Mouse (Mus musculus) heart, postnatal 0 days (tissue): ENCODE results near the gene Olfr149. TPM values are rescaled to one million over a fixed set of nuclear protein-coding genes. Genes with fewer than 3 reads are reported as not detected.
"Not testable (repeated sequence)": the region's sequence is repeated elsewhere in the genome, so short reads cannot be mapped to it uniquely, and the experiment has no call there.

Source experiments
- ATAC-seq: fragments of 200-750 bp; cut with Nextera tagmentation; 2 replicates; pipeline ENCODE4 v1.8.0; 2017; ENCODE audit warnings: low read depth, moderate number of reproducible peaks, moderate library complexity; ENCODE audit not compliant: insufficient read depth
- DNase-seq: peaks from one replicate; pipeline ENCODE4 v3.0.0-alpha.2; 2016; ENCODE audit warnings: low spot score
- H3K27ac ChIP-seq: fragments of 300-500 bp; sonication (generic); 2 replicates; pipeline ENCODE4 v1.5.1; 2014; ENCODE audit warnings: low read depth, mild to moderate bottlenecking
- H3K27me3 ChIP-seq: fragments of 300-500 bp; sonication (generic); 2 replicates; pipeline ENCODE4 v1.6.1; 2014; ENCODE audit warnings: low read length, mixed read lengths; ENCODE audit not compliant: control insufficient read depth, insufficient read depth
- H3K36me3 ChIP-seq: fragments of 300-500 bp; sonication (generic); replicated peaks from 2 replicates; pipeline ENCODE4 v1.6.1; 2014; ENCODE audit warnings: low read length, mixed read lengths; ENCODE audit not compliant: control insufficient read depth, insufficient read depth
- H3K4me1 ChIP-seq: fragments of 300-500 bp; sonication (generic); 2 replicates; pipeline ENCODE4 v1.6.1; 2014; ENCODE audit warnings: antibody characterized with exemption; ENCODE audit not compliant: control insufficient read depth, insufficient read depth
- H3K4me2 ChIP-seq: fragments of 300-500 bp; sonication (generic); 2 replicates; pipeline ENCODE4 v1.6.1; 2014; ENCODE audit warnings: low read depth, mild to moderate bottlenecking, low read length, moderate library complexity
- H3K4me3 ChIP-seq: fragments of 300-500 bp; sonication (generic); 2 replicates; pipeline ENCODE4 v1.5.1; 2014; ENCODE audit warnings: low read depth, low read length
- H3K9ac ChIP-seq: fragments of 300-500 bp; sonication (generic); replicated peaks from 2 replicates; pipeline ENCODE4 v1.6.1; 2014; ENCODE audit warnings: low read depth, low read length, mixed read lengths
- H3K9me3 ChIP-seq: fragments of 300-500 bp; sonication (generic); replicated peaks from 2 replicates; pipeline ENCODE4 v1.6.1; 2016; ENCODE audit warnings: low read length; ENCODE audit not compliant: control insufficient read depth
- CTCF ChIP-seq: IDR thresholded peaks from 2 replicates; pipeline ENCODE4 v1.5.1; 2016; ENCODE audit warnings: antibody characterized with exemption, control low read depth, low read depth
- EP300 ChIP-seq: IDR thresholded peaks from 2 replicates; pipeline ENCODE4 v1.6.1; 2016; ENCODE audit warnings: antibody characterized with exemption, low read depth
- WGBS: fragments of 180-500 bp; shearing (Covaris S2); extraction: QIAGEN DNeasy Blood & Tissue Kit; methylation state at CpG from one replicate; pipeline ENCODE4 v1.1.7; 2014; 5-methylcytosine and 5-hydroxymethylcytosine counted together
- polyA plus RNA-seq: library from polyadenylated mRNA; unstranded; fragments of >200 nt; fragmentation: Nextera tagmentation; extraction: Ambion mirVana; gene quantifications from 2 replicates; pipeline ENCODE4 v1.2.1, GENCODE M21; 2015
- total RNA-seq: library from RNA; depleted of rRNA; stranded (reverse); fragments of >200 nt; gene quantifications from 2 replicates; pipeline ENCODE4 v1.2.3, GENCODE M21; 2014; ENCODE audit warnings: low replicate concordance

Gene Olfr149
- total and polyA plus RNA-seq, 2 experiments from 2014 or later, result not detected

DNA sequence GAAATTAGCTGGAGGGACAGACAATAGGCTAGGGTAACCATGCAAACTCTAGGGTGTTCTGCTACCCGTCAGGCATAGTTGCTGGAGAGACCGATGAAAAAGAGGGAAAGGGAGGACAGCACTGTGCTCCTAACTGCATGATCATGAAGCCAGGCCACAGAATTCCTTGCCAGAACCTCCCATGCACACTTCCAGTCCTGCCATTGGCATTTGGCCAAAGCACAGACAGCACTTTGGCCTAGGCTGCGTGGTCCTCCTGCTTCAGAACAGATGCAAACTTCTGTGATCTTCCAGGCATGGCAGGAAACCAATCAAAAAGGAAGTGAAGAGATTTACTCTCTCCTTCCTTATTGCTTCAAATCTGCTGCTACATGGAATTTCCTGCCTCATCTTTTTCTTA is 2.0 kb upstream of the Olfr149 start:
- DNase-seq, result no peak
- H3K4me3 ChIP-seq, result no peak overlapping the region
- no peak overlapping the region for H3K9ac ChIP-seq
- no peaks in the 10 kb centered on the region for H3K9me3 ChIP-seq
- TF ChIP-seq CTCF (no peak), EP300 (no peak)
- no peaks in the 10 kb centered on the region for H3K36me3 ChIP-seq
- no peaks in the 10 kb centered on the region for H3K4me1 ChIP-seq
- WGBS, result 37% methylated on average over 3 of the region's 3 CpGs
- H3K4me2 ChIP-seq, result no peak overlapping the region
- no peak overlapping the region for H3K27ac ChIP-seq
- no peak for ATAC-seq
- H3K27me3 ChIP-seq, result no peaks in the 10 kb centered on the region

DNA sequence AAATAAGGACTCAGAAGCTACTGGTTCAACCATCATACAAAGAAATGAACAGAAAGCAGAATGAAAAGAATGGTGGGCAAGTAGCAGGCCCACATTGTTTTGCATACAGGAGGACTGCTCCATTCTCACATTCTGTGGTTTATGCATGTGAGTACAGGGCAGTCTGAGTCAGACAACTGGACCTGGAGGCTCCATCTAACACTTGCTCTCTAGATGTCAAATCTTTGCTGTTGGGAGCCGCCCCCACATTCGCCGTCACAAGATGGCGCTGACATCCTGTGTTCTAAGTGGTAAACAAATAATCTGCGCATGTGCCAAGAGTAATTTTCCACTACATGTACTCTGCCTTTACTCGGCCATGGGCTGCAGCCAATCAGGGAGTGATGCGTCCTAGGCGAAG is 5.8 kb downstream of the Olfr149 start:
- not testable (repeated sequence) for ATAC-seq, H3K9me3 ChIP-seq, H3K9ac ChIP-seq, H3K4me1 ChIP-seq, H3K27me3 ChIP-seq, H3K27ac ChIP-seq, H3K36me3 ChIP-seq, H3K4me2 ChIP-seq, DNase-seq, H3K4me3 ChIP-seq
- WGBS, result 81% methylated on average over 6 of the region's 8 CpGs

DNA sequence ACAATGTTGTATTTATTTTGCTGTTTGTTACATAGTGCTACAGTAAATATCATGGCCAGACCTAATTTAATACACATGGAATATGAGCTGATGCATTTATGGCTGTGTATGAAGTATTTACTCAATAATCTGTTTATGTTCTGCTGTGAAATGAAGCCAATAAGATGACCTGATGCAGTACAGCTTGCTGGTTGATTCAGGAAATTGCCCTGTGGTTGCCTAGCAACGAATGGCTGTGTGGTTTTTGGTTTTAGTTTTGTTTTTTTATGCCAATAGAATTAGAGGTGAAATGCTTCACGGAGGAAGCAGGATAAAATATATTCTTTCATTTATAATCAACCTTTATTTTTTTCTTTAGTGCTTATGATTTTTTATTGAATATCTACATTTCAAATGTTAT is 27.6 kb downstream of the Olfr149 start:
- no peaks in the 10 kb centered on the region for H3K36me3 ChIP-seq
- no peak overlapping the region for H3K27ac ChIP-seq
- ATAC-seq (no peak), DNase-seq (no peak)
- no peaks in the 10 kb centered on the region for H3K4me1 ChIP-seq
- 48% methylated on average over 2 of the region's 2 CpGs for WGBS
- no peaks in the 10 kb centered on the region for H3K9me3 ChIP-seq
- no peak overlapping the region for H3K9ac ChIP-seq
- H3K27me3 ChIP-seq, result no peaks in the 10 kb centered on the region
- no peak overlapping the region for H3K4me3 ChIP-seq
- no peak overlapping the region for H3K4me2 ChIP-seq
- TF ChIP-seq EP300 (no peak), CTCF (no peak)

DNA sequence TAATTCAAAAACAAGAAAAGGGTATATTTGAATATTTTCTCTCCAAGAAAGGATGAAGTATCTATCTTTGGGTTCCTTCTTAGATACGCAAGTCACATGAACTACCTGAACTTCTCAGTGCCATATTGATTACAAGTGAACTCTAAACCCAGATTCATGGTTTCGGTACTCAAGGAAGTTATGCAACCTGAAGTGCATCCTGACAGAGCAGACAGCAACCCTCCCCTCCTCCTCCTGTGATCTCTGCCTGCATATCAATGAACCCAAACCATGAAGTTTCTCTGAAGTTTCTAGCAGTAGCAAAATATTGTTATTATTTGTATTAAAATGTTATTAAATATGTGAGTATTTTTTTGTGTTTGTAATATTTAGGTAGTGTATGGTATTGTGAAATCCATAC is 28.4 kb downstream of the Olfr149 start:
- H3K27ac ChIP-seq, result no peak overlapping the region
- no peaks in the 10 kb centered on the region for H3K27me3 ChIP-seq
- DNase-seq, result no peak
- no peak overlapping the region for H3K4me2 ChIP-seq
- no peaks in the 10 kb centered on the region for H3K9me3 ChIP-seq
- H3K4me1 ChIP-seq, result no peaks in the 10 kb centered on the region
- WGBS, result 85% methylated on average over 2 of the region's 2 CpGs
- ATAC-seq, result no peak
- TF ChIP-seq EP300 (no peak), CTCF (no peak)
- no peak overlapping the region for H3K9ac ChIP-seq
- no peaks in the 10 kb centered on the region for H3K36me3 ChIP-seq
- H3K4me3 ChIP-seq, result no peak overlapping the region

DNA sequence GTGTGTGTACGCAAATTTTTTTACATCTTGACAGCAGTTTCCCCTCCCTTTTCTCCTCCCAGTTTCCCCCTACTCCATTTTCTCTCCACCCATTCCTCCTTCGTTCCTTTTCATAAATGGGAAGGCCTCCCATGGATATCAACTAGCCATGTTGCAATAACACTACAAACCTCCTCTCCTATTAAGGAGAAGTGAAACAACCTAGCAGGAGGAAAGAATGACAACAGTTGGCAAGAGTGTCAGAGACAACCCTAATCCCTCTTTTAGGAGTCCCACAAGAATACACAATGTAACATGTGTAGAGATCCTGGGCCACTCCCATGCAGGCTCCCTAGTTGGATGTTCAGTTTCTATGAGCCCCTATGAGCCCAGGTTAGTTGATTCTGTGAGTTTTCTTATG is 32.1 kb downstream of the Olfr149 start:
- Histone ChIP-seq H3K4me1 (no peaks in the 10 kb centered on the region), H3K27me3 (no peaks in the 10 kb centered on the region), H3K9me3 (no peaks in the 10 kb centered on the region), H3K9ac (no peak overlapping the region), H3K4me2 (no peak overlapping the region), H3K27ac (no peak overlapping the region), H3K4me3 (no peak overlapping the region), H3K36me3 (no peaks in the 10 kb centered on the region)
- no peak for DNase-seq
- 64% methylated on average over 2 of the region's 2 CpGs for WGBS
- no peak for ATAC-seq
- TF ChIP-seq EP300, result no peak
- TF ChIP-seq CTCF, result no peak

DNA sequence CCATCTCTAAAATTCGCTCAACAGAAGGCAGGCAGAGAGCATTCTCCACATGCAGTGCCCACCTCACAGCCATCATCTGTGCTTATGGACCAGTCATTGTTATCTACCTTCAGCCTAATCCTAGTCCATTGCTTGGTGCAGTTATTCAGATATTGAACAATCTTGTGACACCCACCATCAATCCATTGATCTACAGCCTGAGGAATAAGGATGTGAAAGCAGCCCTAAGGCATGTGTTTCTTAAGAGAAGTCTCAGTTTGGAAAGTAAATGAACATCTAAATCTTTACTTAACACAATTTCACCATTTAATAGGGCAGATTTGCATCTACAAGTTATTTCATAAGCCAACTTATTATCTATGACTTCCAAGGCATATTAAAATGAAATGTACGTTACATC is 37.2 kb downstream of the Olfr149 start:
- Histone ChIP-seq H3K4me3 (no peak overlapping the region), H3K27me3 (no peaks in the 10 kb centered on the region), H3K9ac (no peak overlapping the region), H3K9me3 (no peaks in the 10 kb centered on the region), H3K4me1 (no peaks in the 10 kb centered on the region), H3K27ac (no peak overlapping the region), H3K36me3 (no peaks in the 10 kb centered on the region), H3K4me2 (no peak overlapping the region)
- DNase-seq (no peak), ATAC-seq (no peak)
- WGBS, result 63% methylated on average over 2 of the region's 2 CpGs
- TF ChIP-seq CTCF (no peak), EP300 (no peak)
